Mouse (Mus musculus) hindbrain, embryonic 14.5 days (tissue): Measurements from ENCODE around the gene Itga6. TPM values are rescaled to one million over a fixed set of nuclear protein-coding genes. Genes with fewer than 3 reads are reported as not detected.
A peak's percentile ranks its signal among the peaks of the same experiment; 100 is the strongest.

Experiments
- ATAC-seq: fragments of 200-750 bp; cut with Nextera tagmentation; 2 replicates; pipeline ENCODE4 v1.8.0; 2017; ENCODE audit warnings: moderate number of reproducible peaks, mild to moderate bottlenecking, moderate TSS enrichment, moderate library complexity; ENCODE audit not compliant: low FRiP score
- DNase-seq: peaks from one replicate; pipeline ENCODE4 v3.0.0-alpha.2; 2015; ENCODE audit warnings: low spot score
- H3K27ac ChIP-seq: fragments of 300-500 bp; sonication (generic); 2 replicates; pipeline ENCODE4 v1.5.1; 2014; ENCODE audit warnings: mild to moderate bottlenecking, moderate library complexity
- H3K27me3 ChIP-seq: fragments of 300-500 bp; sonication (generic); 2 replicates; pipeline ENCODE4 v1.6.1; 2014; ENCODE audit warnings: mild to moderate bottlenecking, low read length, mixed read lengths; ENCODE audit not compliant: control insufficient read depth, insufficient read depth
- H3K36me3 ChIP-seq: fragments of 300-500 bp; sonication (generic); replicated peaks from 2 replicates; pipeline ENCODE4 v1.6.1; 2014; ENCODE audit not compliant: control insufficient read depth, insufficient read depth
- H3K4me1 ChIP-seq: fragments of 300-500 bp; sonication (generic); replicated peaks from 2 replicates; pipeline ENCODE4 v1.6.1; 2014; ENCODE audit warnings: antibody characterized with exemption, low read length, mixed read lengths; ENCODE audit not compliant: control insufficient read depth, insufficient read depth
- H3K4me2 ChIP-seq: fragments of 300-500 bp; sonication (generic); replicated peaks from 2 replicates; pipeline ENCODE4 v1.6.1; 2014; ENCODE audit warnings: mild to moderate bottlenecking, moderate library complexity
- H3K4me3 ChIP-seq: fragments of 300-500 bp; sonication (generic); replicated peaks from 2 replicates; pipeline ENCODE4 v1.5.1; 2014; ENCODE audit warnings: mild to moderate bottlenecking, low read length
- H3K9ac ChIP-seq: fragments of 300-500 bp; sonication (generic); 2 replicates; pipeline ENCODE4 v1.6.1; 2014
- H3K9me3 ChIP-seq: fragments of 300-500 bp; sonication (generic); 2 replicates; pipeline ENCODE4 v1.6.1; 2016; ENCODE audit warnings: low read length; ENCODE audit not compliant: control insufficient read depth
- WGBS: fragments of 180-500 bp; shearing (Covaris S2); extraction: QIAGEN DNeasy Blood & Tissue Kit; methylation state at CpG from one replicate; pipeline ENCODE4 v1.1.7; 2014; 5-methylcytosine and 5-hydroxymethylcytosine counted together
- polyA plus RNA-seq: library from polyadenylated mRNA; unstranded; fragments of >200 nt; fragmentation: Nextera tagmentation; extraction: Ambion mirVana; gene quantifications from 2 replicates; pipeline ENCODE4 v1.2.1, GENCODE M21; 2014

The Itga6 gene
- polyA plus RNA-seq, 1 experiment from 2014 or later = 35.9 TPM

DNA sequence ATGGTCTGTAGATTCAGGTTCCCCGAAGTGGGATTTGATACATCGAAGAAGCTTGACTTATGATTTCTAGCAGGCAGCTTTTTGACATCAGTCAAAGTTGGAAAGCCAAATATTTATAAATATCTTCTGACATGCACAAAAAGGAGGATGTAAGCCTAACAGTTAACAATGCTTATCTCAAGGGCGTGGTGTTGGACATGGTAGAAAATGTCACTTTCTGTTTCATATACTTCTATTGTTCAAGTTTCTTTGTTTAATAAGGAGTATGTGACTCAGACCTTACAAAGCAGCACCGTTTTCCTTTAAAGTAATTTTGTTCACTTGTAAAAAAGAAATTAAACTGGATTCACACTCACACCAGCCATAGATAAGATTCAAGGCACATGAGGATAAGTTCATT, 26.3 kb downstream of the Itga6 start:
- Histone ChIP-seq H3K4me3 (no peak overlapping the region), H3K4me2 (no peak overlapping the region), H3K4me1 (peaks cover 8% of the 10 kb centered on the region; the same call in 1 of the 2 replicates), H3K9ac (no peak overlapping the region), H3K27ac (no peak overlapping the region), H3K36me3 (no peaks in the 10 kb centered on the region), H3K9me3 (no peaks in the 10 kb centered on the region), H3K27me3 (no peaks in the 10 kb centered on the region)
- DNase-seq = no peak
- ATAC-seq = no peak
- 88% methylated on average over 4 of the region's 4 CpGs for WGBS

DNA sequence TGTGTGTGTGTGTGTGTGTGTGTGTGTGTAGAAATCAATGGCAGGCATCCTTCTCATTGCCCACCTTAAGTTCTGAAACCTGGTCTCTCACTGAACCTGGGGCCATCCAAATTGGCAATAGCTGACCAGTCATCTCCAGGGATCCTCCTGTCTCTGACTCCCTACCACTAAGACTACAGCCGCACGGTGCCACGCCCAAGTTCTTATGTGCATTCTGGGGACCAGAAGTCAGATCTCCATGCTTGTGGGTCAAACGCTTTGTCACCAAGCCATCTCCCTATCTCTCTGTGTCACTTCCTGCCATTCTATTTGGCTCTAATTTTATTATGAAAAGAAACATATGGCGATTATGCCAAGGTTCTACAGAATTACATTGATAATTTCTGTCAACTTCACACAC, 28.3 kb downstream of the Itga6 start:
- Histone ChIP-seq H3K9ac (no peak overlapping the region), H3K36me3 (no peaks in the 10 kb centered on the region), H3K9me3 (no peaks in the 10 kb centered on the region), H3K27me3 (no peaks in the 10 kb centered on the region), H3K4me1 (peaks cover 8% of the 10 kb centered on the region; the same call in 1 of the 2 replicates), H3K4me3 (no peak overlapping the region), H3K4me2 (no peak overlapping the region), H3K27ac (no peak overlapping the region)
- 94% methylated on average over 5 of the region's 5 CpGs for WGBS
- DNase-seq = no peak
- no peak for ATAC-seq

DNA sequence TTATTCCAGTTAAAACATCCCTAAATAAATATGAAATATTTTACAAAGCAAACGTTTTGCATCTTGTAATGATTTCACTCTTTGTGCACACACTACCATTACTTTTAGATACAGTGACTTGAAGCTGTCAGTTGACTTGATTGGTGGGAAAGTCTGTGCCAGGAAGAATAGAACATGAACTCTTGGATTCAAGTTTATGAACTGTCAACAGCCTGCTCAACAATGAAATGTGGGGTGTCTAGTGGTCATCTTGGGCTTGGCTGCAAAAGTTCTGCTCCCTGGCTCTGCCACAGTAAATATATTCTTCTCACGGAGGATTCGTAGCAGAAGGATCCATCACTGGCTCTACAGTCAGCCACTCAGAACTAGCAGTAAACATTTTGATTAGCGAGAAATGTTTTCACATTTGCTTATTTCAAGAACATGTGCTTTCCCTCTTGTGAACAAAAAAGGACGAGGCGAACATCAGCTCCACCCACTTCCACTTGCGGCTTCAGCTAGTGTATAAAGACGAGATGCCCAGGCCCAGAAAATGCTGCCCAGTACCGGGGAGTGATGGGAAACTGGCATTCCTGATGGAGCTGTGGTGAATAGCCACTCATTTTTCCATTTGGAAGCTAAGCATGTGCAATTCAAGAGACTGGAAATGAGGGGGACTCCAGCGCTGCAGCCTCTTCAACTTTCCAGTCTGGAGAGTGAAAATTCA, 29.0 kb downstream of the Itga6 start:
- WGBS = 62% methylated on average over 10 of the region's 10 CpGs
- H3K9ac ChIP-seq = no peak overlapping the region
- H3K27ac ChIP-seq = peak overlapping the region; percentile 65
- H3K36me3 ChIP-seq = no peaks in the 10 kb centered on the region
- peaks cover 8% of the 10 kb centered on the region; the same call in 1 of the 2 replicates for H3K4me1 ChIP-seq
- H3K4me3 ChIP-seq = no peak overlapping the region
- no peak for ATAC-seq
- H3K27me3 ChIP-seq = no peaks in the 10 kb centered on the region
- H3K4me2 ChIP-seq = no peak overlapping the region
- DNase-seq = no peak
- H3K9me3 ChIP-seq = no peaks in the 10 kb centered on the region

DNA sequence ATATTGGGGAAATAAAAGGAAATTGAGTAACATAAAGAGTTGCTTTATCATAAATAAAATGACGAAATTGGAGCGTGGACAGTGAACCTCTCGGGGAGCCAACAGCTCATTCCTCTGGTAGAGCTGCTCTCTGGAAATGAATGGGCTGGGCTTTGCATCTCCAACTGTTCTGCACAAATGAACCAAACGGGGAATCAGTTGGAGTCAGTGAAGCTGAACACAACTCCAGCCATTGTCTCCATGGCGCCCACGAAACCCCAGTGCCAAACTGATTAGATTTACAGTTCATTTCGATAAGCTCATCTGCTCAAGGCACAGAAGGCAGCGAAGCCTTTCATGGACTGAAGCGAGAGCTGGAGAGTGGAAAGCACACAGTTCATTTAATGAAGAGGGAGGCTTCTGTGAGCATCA, 29.8 kb downstream of the Itga6 start:
- Histone ChIP-seq H3K27ac (peak overlapping the region; percentile 65), H3K4me3 (no peak overlapping the region), H3K9me3 (no peaks in the 10 kb centered on the region), H3K4me1 (peaks cover 8% of the 10 kb centered on the region; the same call in 1 of the 2 replicates), H3K4me2 (peak overlapping the region; percentile 32), H3K27me3 (no peaks in the 10 kb centered on the region), H3K9ac (peak overlapping the region; percentile 28), H3K36me3 (no peaks in the 10 kb centered on the region)
- DNase-seq = peak; percentile 67
- peak; percentile 64; the same call in 1 of the 2 replicates for ATAC-seq
- WGBS = 21% methylated on average over 9 of the region's 9 CpGs

DNA sequence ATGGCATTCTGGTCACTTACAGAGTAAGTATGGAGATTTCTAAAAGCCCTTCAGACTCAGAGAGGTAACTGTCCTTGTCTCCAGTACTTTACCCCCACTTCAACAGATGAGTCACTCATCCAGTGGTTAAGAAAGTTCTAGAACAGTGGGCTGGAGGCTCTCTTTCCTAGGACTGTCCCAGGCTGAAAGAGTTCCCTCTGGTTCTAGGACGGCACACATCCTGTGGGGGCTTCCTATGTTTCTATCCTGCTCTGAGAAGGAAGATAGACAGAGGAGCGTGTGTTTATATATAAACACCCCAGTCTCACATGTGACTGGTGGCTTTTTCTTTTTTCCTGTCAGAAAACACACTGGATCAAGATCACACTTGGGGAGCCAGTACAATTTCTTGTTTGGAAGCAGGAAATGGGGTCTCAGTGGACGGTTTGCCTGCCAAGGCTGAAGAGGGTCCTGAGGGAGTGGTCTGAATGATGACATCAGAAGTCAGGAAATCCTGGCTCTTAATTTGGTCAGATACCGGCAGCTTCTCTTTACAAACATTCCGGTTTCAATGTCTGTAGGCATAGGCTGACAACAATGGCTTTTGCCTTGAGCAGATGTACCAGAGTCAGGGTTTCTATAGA, 34.0 kb downstream of the Itga6 start:
- H3K9ac ChIP-seq = no peak overlapping the region
- no peak overlapping the region for H3K4me2 ChIP-seq
- WGBS = 65% methylated on average over 5 of the region's 5 CpGs
- DNase-seq (no peak), ATAC-seq (no peak)
- no peak overlapping the region for H3K4me3 ChIP-seq
- no peaks in the 10 kb centered on the region for H3K27me3 ChIP-seq
- H3K36me3 ChIP-seq = no peaks in the 10 kb centered on the region
- no peak overlapping the region for H3K27ac ChIP-seq
- peaks cover 8% of the 10 kb centered on the region; the same call in 1 of the 2 replicates for H3K4me1 ChIP-seq
- H3K9me3 ChIP-seq = no peaks in the 10 kb centered on the region

DNA sequence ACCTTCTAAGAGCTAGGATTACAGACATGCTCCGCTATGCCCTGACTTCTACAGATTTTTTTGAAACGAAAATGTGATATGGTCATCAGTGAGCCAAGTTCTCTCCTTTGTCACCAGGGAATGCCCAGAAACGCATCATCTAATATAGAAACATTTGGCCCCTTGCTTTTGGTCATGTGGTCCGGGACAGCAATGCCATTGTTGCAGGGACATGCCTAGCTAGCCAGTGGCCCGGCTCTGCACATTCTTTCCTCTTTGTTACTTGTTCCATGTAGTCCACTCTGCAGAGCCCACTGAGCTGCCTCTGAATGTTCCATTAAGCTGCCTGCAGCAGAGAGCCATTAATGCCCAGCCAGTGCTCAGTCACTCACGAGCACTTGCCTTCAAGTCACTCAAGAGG, 34.6 kb downstream of the Itga6 start:
- no peaks in the 10 kb centered on the region for H3K27me3 ChIP-seq
- DNase-seq (no peak), ATAC-seq (no peak)
- no peaks in the 10 kb centered on the region for H3K9me3 ChIP-seq
- no peak overlapping the region for H3K9ac ChIP-seq
- no peaks in the 10 kb centered on the region for H3K36me3 ChIP-seq
- 51% methylated on average over 6 of the region's 6 CpGs for WGBS
- H3K4me2 ChIP-seq = no peak overlapping the region
- H3K4me1 ChIP-seq = peaks cover 6% of the 10 kb centered on the region; the same call in 1 of the 2 replicates
- H3K4me3 ChIP-seq = no peak overlapping the region
- H3K27ac ChIP-seq = no peak overlapping the region

DNA sequence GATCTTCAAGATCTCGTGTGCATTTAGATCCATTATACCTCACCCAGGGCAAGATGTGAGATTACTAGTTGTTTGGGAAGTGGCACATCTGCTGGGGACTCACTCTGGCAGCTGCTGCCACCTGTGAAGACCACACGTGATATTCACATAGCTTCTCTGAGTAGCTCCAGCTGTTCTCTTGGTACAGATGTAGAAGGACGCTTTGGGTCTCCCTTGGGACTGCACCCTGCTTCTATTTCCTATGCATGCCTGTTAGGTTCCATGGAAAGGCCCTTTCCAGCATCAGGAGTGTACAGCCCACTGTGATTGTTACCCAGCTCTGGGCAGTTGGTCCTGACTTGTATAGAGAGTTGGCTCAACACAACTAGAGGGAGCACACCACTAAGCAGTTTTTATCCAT, 39.8 kb downstream of the Itga6 start:
- no peak overlapping the region for H3K27ac ChIP-seq
- no peak overlapping the region for H3K4me3 ChIP-seq
- H3K4me1 ChIP-seq = no peaks in the 10 kb centered on the region; the same call in none of the 2 replicates
- no peak for ATAC-seq
- H3K4me2 ChIP-seq = no peak overlapping the region
- no peak for DNase-seq
- H3K9me3 ChIP-seq = no peaks in the 10 kb centered on the region
- peaks cover 6% of the 10 kb centered on the region for H3K27me3 ChIP-seq
- WGBS = 75% methylated on average over 3 of the region's 3 CpGs
- H3K36me3 ChIP-seq = no peaks in the 10 kb centered on the region
- H3K9ac ChIP-seq = no peak overlapping the region

DNA sequence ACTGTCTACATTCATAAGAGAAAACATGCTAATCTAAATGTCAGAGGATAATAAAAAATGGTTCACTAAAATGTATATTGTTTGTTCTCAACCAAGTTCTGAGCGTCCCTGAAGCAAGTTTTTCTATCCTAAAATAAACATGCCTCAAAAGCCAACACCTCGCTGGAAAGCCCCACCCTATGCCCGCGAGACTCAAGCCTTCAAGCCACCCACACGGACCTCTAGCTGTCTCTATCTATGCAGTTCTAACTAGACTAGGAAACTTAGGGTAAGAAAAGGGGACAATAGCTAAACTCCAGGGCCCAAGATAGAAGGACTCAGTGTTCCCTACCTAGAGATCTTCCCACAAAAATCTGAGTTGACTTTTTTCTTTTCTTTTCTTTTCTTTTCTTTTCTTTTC, 40.6 kb downstream of the Itga6 start:
- peaks cover 6% of the 10 kb centered on the region for H3K27me3 ChIP-seq
- no peaks in the 10 kb centered on the region; the same call in none of the 2 replicates for H3K4me1 ChIP-seq
- DNase-seq (no peak), ATAC-seq (no peak)
- no peak overlapping the region for H3K27ac ChIP-seq
- H3K36me3 ChIP-seq = no peaks in the 10 kb centered on the region
- H3K9ac ChIP-seq = no peak overlapping the region
- WGBS = 51% methylated on average over 5 of the region's 5 CpGs
- peak overlapping the region; percentile 97; the same call in 1 of the 2 replicates for H3K4me2 ChIP-seq
- peak overlapping the region; percentile 86; the same call in 1 of the 2 replicates for H3K4me3 ChIP-seq
- H3K9me3 ChIP-seq = no peaks in the 10 kb centered on the region

DNA sequence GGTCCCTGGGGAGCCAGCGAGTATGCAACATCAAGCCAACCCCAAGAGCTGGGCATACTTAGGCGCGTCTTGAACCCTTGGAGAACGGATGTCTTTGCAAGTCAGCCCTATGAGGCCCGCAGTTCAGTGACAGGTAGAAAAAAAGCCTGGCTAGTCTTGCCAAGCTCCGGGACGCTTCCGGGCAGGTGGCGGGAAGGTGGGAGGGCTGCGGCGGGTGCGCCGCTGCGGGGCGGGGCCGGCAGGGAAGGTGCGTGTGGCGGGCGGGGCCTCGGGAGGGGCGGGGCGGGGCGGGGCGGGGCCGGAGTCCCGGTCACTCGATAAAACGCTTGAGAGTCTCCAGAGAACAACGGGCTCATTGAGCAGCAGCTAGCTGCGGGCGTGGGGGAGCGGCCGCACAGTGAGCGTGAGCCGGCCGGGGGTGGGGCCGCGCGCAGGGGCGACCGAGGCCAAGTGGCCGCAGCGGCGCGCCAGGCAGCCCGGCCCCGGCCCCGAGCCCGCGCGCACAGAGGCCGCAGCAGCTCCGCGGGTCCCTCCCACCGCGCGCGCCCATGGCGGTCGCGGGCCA, 41.3 kb downstream of the Itga6 start:
- peak; percentile 49 for DNase-seq
- peak overlapping the region; percentile 62; the same call in 1 of the 2 replicates for H3K27ac ChIP-seq
- H3K36me3 ChIP-seq = no peaks in the 10 kb centered on the region
- ATAC-seq = peak; percentile 84
- no peaks in the 10 kb centered on the region; the same call in none of the 2 replicates for H3K4me1 ChIP-seq
- H3K9me3 ChIP-seq = no peaks in the 10 kb centered on the region
- 1% methylated on average over 46 of the region's 61 CpGs for WGBS
- peak overlapping the region; percentile 97 for H3K4me2 ChIP-seq
- H3K9ac ChIP-seq = peak overlapping the region; percentile 83
- peaks cover 6% of the 10 kb centered on the region for H3K27me3 ChIP-seq
- peak overlapping the region; percentile 86 for H3K4me3 ChIP-seq
